Mouse (Mus musculus) ovary, postnatal 10 days (tissue): ENCODE data around the gene Inpp4a.

Experiments
- DNase-seq: peaks from one replicate; pipeline ENCODE4 v3.0.0; 2022; ENCODE audit warnings: low spot score

The Inpp4a gene

DNA sequence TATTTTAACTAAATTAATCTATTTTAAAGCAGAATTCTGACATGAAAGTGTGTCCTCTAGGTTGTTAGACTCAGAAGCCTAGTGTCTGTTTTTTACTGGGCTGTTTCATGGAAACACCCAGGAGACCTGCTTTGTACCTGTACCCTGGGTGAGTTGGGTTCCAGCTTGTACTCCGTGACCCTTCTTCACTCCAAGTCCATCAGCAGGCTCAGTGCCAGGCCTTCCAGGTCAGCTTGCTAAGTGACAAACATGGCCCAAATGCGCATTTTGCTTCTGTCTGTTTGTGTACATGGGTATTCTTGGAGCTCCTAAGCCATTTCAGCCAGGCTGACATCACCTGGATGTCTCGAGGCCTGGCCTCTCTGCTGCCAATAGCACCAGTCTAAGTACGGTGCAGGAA is 23.5 kb downstream of the Inpp4a start:
- DNase-seq = no peak

DNA sequence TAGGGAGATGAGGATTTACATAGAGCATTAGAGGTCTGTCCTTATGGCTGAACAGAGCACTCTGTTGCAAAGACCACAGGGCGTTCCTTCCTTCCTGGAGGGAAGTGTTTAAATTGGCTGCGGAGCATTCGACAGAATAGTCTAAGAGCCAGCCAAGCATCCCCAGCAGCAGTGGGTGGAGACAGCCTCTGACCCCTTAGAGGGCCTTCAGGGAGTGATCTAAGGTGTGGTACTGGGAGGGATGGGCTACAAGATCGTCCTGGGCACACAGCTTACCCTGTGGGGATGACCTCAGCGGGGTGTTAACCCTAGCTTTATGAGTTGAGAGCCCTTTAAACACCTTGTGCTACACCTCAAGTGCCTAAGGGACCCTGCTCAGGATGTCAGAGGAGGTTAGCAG is 24.9 kb downstream of the Inpp4a start:
- DNase-seq = no peak

DNA sequence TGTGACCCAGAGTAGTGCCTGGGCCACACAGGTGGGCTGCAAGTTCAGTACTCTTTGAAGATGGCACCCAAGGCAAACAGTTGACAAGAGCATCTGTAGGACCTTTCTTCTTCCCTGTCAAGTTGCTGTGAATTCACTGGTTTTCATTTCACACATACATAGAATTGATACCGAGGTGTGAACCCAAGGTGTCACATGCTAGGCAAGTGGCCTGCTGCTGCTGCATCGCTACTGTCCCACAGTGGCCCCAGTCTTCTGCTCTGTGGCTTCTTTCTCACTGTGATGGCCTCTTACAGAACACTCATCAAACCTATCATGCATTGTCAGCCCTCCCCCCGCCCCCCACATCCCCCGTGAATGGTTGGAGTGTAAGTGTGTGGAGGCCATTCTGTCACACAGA is 27.6 kb downstream of the Inpp4a start:
- no peak for DNase-seq

DNA sequence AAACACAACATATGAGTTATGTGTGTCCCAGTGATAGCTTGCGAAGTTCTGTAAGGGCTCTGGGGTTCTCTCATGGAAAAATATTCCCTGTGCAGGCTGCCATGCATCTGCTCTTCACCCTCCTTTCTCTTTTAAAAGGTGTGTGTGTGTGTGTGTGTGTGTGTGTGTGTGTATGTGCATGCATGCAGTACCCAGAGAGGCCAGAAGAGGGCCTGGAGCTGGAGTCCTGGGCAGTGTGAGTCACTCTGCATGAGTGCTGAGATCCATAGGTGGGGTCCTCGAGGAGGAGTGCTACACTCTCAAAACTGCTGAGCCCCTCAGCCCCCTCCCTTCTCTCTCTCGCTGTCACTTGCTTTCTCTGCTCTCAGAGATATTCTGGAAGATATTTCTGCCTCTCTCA is 29.5 kb downstream of the Inpp4a start:
- DNase-seq = no peak

DNA sequence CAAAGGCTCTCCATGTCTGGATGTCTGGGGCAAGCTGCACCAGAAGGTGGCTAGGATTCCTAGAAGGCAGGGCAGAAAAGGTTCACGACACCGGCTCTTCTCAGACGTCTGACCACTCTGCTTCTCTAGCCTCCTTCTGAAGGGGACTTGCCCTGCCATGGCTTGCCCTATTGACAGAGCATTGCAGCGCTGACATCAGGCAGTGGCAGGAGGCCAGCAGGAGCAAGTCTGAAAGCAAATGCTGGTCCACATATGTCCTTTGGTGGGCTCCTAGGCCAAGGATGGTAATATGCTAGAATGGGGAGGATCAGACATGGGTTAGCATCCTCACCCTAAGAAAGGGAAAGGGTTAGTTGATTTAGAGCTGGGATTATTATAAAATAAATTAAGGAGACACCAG is 30.2 kb downstream of the Inpp4a start:
- no peak for DNase-seq

DNA sequence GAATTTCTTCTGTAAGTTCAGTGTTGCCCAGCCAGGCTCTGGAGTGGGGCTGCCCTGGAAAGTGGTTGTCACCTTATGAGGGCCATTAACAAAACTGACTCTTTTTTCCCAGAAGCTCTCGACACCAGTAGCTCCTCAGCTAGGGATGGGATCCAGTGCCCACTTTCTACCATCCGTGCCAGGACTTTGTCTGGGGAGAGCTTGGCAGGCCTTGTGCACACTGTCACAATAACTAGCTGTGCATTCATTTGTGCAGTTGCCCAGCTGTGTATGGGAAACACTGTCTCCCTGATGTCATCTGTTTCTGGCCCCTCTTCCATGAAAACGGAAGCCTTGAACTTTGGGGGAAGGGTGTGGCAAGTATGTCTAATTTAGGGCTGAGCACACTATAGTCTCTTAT is 33.1 kb downstream of the Inpp4a start:
- no peak for DNase-seq

DNA sequence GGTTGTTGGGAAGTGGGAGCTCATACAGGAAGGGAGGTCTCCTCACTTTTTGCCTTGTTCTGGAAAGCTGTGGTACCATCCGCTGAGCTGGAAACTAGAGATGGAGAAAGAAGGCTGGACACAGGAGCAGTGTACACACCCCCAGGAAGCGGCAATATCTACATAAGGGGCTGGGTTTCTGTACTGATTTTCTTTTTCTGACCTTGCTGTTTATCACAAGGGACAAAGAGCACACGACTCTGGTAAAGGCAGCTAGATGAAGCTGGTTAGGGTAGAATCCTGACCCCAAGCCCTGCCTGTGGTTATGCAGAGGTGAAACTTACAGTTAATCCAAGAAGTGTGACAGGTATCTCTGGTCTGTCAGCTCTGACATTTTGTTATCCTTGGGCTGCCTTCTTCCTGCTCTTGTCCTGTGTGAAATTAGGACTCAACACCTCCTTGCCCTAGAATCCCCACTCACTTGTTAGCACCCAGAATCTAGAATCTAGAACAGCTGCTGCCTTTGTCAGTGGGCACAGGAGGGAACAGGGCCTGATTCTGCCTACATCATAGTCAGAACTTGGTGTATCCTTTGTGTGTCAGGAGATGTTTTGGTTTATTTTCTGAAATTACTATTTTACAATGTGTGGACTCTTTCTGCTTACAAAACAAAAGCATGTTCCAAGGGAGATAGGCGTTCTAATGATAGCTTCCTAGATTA is 34.2 kb downstream of the Inpp4a start:
- DNase-seq = no peak

DNA sequence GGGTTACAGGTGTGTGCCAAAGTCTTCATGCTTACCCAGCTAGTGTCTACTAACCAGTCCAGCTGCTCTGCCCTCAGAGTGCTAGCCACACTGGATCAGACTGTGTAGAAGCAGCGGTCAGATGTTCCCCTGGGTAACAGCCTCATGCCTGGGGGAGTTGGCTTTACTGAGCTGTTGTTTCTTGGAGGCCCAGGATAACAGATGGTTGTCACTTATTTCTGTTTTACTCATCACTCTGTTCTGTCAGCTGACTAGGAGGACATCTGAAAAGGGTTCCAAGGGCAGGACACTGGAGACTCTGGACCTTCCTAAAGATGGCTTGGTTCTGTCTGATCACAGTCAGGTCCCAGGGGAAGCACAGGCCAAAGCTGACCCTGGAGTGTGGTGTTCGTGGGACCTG is 36.4 kb downstream of the Inpp4a start:
- DNase-seq = no peak

DNA sequence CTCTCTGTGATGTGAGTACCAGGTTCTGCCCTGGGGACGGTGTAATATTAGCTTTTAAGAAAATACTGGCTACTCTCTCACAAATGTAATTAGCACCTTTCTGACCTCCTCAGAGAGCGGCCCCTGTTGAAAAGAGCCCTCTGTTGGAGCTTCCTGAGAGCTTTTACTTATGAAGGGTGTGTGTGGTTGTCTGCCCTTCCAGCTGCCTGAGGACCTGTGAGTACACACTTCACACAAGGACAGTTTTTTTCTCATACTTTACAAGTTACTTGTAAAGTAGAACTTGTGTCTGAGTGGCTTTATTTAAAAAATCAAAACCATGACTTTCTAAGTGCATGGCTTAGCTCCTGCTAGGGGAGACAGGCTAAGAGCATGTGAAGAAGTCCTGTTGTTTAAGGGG is 37.1 kb downstream of the Inpp4a start:
- no peak for DNase-seq

DNA sequence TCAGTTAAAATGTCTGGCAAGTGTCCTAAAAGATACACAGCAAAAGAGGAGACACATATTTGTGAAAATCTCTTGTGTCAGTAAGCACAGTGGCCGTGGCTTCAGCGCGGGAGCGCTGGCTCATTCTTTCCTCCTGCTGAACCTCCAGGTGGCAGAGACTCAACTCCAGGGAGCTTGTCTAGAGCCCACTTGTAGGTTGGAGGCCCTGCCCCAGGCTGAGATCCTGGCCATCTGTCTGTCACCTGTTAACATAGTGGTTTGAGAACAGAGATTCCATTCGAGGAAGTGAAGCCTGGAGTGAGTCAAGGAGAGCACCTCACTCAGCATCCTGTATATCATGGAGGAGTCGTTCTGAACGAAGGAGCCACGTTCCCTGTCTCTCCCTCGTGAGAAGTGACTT is 37.6 kb downstream of the Inpp4a start:
- DNase-seq = no peak

DNA sequence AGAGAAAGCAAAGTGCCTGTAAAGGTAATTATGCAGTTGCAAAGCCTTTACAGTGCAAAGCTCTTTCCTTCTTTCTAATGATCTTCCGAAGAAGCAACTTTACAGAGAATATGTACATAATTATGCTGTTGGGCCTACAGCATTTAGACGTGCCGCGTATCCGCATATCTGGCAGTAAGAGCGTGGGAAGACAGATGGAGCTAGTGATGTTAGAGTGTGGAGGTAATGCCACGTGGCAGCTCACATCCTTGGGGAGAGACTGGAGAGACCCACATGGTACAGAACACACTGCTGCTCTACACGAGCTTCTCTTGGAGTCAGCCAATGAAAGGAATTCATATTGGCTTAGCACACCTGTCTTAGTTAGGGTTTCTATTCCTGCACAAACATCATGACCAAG is 39.5 kb downstream of the Inpp4a start:
- DNase-seq = no peak

DNA sequence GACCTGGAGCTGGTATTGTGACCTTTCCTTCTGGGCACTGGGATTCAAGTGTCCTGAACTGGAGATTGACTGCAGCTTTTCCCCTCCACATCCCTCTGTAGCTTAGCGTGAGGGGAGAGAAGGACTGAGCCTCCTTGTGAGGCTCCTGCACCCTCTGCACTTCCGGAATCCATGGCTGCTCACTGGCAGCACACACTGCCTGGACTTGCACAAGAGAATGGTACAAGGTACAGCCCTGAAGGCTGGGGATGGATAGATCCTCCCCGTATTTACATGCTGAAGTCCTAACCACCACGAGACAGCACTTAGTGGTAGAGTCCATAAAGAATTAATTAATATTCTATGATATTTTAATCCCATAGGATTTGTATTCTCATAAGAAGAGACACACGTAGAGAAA is 41.7 kb downstream of the Inpp4a start:
- no peak for DNase-seq

DNA sequence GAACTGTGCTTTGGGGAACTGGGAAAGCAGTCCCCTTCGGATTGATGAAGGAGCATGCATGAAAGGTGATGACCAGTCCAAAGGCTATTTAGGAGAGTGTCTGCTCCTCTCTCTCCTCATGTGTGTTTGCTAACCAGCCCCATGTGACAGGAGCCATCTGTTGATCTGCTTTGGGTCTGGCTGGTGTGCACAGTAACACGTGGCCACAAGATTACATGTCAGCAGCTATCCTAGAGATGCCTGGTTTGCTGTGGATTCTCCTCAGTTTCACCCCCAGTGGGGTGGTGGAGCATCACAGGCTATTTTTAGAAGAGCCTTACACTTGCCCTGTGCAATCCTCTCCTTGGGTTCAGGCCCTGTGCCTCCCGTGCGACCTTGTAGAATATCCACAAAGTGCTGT is 42.2 kb downstream of the Inpp4a start:
- no peak for DNase-seq

DNA sequence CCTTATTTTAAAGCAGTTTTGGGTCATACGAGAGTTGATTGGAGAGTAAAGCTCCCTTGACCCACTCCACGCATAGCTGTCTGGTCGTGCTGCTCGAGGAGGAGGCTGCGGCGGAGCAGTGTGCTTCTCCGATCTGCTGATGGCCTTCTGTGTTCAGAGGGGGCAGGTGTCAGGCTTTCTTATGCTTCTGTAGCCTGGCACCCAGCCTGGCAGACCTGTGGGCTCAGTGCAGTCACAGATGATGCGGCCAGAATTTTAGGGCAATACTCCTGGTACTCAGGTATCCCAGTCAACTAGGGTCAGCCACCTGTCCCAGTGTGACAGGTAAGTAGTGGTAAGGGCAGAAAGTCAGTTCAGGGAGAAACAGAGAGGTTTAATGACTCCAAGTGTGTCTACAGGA is 42.9 kb downstream of the Inpp4a start:
- no peak for DNase-seq

DNA sequence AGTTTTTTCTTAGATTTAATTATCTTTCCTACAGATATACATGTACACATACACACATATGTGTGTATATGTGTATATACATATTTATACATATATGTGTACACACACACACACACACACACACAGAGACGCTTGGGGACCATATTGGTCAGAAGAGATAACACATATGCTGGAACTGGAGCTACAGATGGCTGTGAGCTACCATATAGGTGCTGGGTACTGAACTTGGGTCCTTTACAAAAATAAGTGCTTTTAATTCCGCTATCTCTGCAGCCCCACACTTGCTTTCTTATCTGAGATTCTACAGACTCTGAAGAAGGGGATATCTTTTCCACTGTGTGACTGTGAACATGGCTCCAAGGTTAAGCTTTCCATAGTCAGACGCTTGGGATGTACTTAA is 43.6 kb downstream of the Inpp4a start:
- DNase-seq = no peak

DNA sequence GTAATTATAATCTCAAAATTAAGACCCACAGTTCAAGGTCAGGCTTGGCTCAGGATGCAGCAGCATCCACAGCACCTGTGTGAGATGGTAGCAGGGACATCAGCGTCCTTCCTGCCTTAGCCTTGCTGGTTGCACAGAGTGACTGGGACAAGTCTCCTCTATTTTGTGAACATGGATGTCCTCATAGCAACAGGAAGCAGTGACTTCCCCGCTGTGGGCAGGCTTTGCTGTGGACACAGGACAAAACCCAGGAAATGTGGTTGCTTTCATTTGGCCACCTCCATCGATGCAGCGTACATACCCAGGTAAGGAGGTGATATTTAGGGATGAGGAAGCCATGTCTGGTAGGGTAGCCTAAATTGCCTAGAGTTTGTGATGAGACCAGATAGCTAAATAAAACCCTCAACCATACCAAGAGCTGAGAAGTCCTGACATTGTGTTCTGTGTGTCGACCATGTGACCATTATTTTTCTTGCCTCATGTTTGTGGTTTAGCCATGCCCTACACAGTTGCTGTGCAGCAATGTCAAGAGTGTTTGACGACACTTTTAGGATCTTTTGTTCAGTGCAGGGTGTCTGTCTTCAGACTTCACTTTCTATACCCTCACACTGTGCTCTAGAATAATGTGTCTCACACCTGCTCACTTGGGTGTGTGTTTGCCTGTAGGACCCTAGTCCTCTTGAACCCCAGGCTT is 44.7 kb downstream of the Inpp4a start:
- DNase-seq = no peak

DNA sequence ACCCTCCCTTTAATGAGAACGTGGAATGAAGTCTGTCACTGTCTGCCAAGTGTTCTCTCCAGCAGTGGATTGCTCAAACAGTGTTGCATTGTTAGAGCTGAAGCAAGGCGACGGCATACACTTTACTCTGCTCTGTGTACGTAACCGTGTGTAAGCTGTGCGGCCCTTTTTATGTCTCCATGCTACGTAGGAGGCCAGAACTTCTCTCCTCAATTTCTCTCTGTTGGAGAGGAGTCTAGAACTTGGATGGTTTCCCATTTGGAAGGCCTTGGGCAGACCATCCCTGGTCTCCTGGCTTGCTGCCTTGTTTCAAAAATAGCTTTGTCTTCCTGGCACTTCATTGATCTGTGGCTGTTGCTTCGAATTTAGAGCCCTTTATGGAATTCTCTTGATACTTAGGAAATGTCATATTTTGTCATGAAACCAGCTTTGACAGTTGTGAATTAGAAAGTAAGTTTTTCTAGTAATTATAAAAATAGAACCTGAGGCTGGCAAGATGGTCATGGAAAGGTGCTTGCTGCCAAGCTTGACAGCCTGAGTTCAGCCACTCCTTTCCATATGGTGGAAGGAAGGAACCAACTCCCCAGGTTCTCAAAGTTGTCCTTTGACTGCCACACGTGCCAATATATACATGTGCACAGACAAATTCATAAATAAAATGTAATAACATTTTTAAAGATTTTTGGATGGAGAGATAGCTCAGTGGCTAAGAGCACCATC is 47.9 kb downstream of the Inpp4a start:
- no peak for DNase-seq

DNA sequence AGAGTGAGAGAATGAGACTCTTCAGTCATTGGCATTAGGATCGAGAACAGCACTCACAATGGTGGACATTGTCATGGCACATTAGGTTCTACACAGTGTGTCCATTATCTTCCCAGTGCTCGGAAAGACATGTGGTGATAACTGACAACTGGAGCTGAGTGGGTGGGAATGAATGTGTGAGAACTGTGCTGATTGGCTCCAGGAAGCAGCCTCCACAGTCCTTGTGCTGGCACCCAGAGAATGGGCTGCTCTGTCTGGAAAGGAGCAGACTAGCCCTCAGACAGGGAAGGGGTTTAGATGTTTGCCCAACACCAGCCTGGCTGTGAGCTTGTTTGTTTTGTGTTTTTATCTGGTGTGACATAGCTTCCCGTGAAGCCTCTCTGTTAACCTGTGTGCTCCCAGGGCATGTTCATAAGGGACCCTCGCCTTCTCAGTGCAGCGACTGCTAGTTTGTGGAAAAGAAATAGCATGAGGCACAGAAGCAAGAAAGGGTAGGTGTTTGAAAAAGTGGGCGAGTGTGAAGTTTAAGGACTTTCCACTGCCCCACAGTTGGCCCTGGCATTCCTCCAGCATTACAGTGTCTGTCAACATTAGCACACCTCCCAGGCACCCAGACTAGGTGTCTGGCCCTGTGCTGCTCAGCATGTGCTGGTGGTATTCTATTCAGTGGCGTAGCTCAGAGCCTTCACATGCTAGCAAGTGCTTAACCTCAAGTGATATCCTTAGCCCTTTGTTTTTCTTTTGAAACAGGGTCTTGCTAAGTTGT is 51.4 kb downstream of the Inpp4a start:
- no peak for DNase-seq

DNA sequence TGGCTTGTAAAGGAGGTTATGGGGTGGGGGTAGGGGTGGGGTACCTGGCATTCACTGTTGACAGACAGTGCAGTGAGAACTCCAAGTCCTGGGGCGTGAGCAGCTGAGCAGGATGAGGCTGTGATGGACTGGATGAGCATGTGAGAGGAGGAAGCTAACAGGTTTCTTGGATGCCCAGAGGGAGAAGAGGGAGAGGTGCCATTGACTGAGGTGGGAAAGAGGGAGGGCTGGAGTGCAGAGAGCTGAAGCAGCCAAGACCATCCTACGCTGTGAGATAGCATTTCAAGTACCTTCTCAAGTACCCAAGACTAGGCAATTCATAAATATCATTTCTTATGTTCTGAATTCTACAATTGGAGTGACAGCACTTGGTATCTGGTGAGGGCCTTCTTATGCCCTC is 52.3 kb downstream of the Inpp4a start:
- DNase-seq = no peak

DNA sequence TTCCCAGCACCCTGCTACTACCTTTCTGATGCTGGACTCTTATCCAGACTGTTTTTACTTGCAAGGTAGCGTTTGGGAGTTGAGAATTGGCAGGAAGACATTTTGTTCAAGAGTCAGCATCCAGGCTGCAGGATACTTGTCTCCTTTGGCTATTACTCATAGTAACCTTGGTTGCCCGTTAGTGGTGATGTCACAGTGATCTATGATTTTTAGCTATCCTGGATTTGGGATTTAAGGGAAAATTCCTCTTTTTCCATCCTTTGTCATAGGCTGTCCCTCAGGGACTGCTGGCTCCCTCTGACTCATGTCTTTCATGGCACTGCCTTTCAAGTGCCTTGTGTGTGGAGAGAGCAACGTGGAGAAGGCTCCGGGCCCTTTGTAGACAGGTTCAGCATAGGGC is 53.8 kb downstream of the Inpp4a start:
- no peak for DNase-seq

DNA sequence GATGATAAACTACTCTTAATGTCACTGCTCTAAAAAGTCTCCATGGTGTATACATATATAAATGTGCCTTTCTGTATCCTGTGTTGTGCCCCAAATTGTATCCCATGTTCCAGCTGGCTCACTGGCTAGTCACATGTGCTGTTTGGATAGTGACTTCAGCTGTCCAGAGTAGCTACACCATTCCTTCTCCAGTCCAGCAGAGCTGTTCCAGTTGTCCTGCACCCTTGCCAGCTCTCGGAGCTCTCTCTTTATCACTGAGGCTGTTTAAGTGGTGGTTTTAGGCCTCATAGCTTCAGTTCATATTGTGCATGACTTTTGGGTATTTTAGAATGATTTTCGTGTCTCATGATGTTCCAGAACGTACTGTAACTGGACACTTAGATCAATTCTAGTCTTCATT is 55.8 kb downstream of the Inpp4a start:
- DNase-seq = no peak

DNA sequence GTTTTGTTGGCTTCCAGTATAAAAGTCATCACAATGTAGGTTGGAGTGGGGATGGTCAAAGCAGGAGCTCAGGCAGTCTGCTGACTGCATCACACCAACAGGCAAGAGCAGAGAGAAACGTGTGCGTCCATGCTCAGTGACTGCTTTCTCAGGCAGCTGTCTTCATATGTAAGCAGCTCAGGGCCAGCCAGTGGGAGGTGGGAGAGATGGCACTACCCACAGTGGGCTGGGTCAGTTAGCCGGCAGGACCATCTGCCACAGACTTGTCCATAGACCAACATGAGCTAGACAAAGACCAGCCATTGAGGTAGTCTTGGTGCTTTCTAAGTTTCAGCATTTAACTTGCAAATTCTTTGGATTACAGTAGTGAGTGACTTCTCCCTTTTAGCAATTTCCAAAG is 56.6 kb downstream of the Inpp4a start:
- no peak for DNase-seq

DNA sequence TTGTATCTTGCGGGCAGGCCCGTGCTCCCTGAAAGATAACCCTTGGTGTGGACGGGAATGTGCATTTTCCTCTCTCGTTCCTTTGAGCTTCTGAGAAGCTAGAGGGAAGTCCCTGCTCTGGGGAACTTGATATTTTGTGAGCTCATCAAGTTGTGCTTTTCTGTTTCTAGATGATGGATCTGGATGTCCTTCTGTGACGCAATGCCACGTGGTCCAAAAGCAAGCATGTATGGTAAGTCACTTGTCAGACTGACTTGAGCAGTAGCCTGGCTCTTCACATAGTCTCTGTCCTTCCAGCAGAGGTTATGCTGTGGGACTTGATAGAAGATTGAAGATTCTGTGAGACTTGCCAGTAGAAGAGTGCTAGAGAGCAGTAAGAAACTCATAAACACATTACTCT is 57.5 kb downstream of the Inpp4a start:
- DNase-seq = no peak
